Mouse (Mus musculus) layer of hippocampus, postnatal 14 days (tissue): ENCODE measurements at regions not wholly inside any gene's neighbourhood (a gene's known extent, or its start where the extent isn't known, plus 50 kb on each side); places are given as distances from the start of the nearest gene placed in this dataset.

Source experiments
- DNase-seq, 2 experiments: peaks; one replicate each; pipeline ENCODE4 v3.0.0; 2021 to 2022; ENCODE audit warnings: low spot score in 2 of 2, mixed read lengths in 1 of 2

DNA sequence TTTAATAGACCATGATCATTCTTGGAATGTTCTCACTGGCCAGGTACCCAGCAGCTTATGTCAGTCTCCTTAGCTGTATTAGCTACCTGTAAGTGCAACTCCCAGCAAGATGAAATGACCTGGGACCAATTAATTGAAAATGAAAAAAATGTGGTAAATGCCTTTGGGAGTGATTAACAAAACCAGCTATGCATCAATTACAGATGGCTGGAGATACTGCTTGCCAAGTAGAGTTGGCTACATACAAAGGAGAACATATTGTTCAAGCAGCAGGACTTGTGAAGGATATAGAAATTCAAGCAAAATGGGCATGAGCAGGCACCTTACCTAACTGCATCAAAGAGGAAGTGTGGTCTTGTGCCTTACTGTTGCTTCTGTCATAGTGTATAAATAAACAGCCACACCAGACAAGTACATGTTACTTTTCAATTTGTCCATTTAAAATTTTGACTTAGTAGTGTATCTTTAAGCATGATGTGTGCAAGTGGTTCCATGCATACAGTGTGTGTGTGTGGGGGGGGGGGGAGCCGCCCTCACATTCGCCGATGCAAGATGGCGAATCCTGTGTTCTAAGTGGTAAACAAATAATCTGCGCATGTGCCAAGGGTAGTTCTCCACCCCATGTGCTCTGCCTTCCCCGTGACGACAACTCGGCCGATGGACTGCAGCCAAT is 307.0 kb downstream of the Pcdh17 start:
- peak in 1 of 2 experiments; percentile 40 for DNase-seq

DNA sequence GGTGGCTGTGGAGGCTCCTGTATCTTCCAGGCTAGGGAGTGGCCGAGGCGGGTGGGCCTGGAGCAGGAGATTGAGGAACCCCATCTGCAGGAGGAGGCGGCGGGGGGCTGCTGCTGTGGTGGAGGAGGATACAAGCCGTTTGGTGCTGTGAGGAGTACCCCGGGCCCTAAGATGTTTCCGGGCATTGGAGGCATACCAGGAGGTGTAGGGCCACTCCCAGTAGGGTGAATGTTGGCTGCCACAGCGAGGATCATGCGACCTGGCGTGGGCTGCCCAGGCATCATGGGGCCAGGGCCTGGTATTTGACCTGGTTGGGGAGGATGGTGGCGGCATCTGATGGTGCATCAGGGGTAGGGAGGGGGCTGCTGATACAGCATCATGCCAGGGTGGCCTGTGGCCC is 314.2 kb downstream of the Pcdh17 start:
- DNase-seq = no peak

DNA sequence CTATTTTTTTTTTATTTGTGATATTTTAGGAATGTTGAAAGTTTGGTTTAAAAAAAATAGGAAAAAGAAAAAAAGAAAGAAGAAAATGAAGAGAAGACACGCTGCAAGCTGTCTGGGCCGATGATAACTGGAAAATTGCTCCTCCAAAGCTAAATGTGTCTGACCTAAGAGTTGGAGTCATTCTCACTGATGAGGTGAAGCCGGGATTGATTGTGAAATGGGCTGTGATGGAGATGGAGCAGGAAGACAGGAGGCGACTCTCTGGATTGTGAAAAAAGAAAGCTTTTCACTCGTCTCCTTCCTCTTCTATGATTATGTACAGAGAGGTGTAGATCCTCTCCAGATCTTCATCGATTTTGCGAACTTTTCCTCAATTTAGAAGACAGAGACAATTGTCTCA is 349.8 kb downstream of the Pcdh17 start:
- DNase-seq = no peak

DNA sequence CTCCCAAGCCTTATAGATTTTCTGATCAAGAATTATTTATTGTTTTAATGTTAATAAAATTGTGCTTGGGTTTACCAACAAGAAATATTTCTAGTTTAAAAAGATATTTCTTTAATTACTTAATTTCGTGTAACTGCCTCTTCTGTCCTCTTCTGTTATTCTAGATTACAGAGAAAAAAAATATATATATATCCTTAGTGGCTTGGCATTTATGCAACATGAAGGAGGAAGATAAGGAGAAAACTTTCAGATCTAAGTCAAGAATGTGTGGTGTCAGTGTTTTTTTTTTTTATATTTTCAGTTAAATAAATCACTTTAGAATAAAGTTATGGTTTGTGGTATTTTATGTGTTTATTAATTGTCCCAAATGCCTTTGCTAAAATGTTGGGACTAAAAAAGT is 357.6 kb downstream of the Pcdh17 start:
- DNase-seq = no peak

- DNase-seq = no peak
Measured at GRCm38 (mm10) chr14:84802640-84803039, 359.3 kb downstream of the Pcdh17 start.
